Mouse (Mus musculus): ENCODE measurements around the gene Sphk2.

The Sphk2 gene

DNA sequence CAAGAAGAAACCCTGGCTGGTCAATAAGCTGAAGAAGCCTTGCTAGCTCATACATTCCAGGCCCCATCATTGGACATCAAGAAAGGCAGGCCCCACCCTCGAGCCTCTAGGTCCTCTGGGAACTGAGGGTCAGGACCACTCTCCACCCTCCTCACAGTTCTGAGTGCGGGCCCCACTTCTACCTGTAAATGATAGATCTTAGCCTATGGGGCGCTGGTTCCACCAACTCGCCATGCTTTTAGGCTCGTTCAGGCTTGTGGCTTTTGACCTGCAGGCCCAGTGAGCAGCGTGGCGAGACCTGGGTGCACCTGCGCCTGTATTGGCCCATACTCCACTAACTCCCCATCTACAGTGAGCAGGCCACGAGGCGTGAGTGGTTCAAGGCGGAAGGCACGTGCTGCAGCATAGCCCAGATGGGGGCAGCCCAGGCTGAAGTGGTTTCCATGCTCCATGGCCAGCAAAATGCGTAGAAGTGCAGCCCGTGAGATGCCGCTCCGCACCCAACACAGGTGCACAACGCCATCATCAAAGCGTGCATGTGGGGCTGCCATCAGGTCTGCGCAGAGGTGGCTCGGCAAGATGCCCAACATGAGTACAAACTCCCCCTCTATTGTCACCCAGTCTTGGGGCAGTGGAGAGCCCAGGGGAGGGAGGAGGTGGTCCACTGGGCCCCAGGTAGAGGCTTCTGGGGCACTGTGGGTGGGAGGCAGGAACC, 7.2 kb downstream of the Sphk2 start:
- in situ Hi-C loops (cut with MseI, MboI), result no loop called here

DNA sequence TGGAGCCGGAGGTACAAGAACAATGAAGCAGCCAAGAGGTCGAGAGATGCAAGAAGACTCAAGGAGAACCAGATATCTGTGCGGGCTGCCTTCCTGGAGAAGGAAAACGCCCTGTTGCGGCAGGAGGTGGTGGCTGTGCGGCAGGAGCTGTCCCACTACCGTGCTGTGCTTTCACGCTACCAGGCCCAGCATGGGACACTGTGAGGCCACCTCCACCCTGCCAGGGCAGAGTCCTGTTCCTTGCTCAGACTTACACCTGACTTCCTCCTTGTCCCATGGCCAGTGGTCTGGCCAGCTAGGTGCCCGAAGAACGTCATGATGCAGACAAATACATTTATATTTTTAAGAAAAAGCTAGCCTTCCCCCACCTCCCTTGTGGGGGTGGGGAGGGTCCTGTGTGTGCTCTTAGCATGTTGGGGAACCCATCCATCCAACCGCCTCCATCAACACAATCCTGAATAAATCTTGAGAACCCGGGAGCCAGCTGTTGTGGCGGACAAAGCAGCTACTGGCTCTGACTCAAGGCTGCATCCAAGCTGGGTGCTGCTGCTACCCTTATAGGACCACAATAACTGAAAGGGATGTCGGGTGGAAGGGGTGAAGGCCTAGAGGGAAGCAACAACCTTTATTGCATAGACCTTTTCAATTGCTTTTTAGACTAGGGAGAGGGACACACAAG, 8.0 kb downstream of the Sphk2 start:
- in situ Hi-C loops (cut with MseI, MboI), result no loop called here

DNA sequence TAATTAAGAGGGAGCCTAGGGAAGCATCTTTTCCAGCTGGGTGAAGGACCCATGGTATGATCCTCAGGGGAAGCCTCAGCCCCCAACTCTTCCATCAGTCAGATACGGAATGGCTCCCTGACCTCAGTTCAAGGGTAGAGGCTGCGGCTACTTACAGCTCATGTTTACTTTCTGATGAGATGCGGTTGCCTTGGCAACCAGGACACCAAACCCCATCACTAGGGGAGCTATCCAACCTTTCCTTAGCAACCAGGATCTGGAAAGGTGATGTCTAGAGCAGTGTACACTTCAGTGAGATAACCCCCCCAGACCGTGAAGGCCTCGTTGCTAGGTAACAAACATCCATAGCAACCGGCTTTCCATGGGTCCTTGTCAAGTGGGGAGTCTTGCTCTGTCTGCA, 8.8 kb downstream of the Sphk2 start:
- in situ Hi-C loops (cut with MseI, MboI), result no loop called here

DNA sequence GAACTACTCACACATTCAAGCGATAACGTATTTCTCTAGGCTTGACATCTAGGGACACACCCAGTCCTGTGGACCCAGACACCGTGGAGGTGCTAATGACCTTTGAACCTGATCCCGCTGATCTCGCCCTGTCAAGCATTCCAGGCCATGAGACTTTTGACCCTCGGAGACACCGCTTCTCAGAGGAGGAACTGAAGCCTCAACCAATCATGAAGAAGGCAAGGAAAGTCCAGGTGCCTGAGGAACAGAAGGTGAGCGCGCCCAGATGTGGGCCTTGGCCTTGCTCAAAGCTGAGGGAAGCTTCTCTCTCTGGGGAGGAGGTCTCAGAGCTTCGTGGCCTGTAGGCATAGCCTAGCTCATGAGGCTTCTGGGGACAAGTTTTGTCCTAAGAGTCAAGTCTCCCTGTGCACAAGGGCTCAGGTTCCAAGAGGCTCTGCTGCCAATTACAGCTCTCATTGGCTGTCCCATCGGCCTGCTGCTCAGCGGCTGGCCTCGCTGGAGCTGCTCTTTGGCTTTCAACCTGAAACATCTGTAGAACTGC, 9.5 kb downstream of the Sphk2 start:
- in situ Hi-C loops (cut with MseI, MboI), result no loop called here

DNA sequence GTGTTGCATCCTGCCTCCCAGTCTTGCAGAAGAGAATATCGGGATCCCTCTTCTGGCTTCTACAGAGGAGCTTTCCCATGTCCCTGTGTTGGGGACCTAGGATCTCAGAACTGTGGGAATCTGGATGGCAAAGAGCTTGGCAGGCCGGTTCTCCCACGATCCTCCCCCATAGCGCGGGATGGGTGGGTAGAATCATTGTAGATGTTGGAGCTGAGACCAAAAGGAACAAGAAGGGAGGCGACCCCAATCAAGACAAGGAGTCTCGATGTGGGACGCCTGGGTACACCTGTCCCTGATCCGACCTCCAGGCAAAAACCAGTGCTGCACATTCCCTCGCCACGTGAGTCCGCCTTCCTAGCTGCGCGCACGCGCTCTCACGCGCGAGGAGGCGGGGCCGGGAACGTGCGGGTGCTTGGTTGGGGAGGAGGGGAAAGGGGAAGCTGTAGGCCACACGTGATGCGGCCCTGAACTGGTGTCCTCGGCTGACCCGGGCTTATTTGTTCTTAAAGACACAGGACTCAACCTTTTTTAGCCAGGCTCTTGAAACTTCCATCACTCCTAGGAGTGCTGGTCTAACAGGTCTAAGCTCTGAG, 10.3 kb downstream of the Sphk2 start:
- in situ Hi-C loops (cut with MseI, MboI), result no loop called here

DNA sequence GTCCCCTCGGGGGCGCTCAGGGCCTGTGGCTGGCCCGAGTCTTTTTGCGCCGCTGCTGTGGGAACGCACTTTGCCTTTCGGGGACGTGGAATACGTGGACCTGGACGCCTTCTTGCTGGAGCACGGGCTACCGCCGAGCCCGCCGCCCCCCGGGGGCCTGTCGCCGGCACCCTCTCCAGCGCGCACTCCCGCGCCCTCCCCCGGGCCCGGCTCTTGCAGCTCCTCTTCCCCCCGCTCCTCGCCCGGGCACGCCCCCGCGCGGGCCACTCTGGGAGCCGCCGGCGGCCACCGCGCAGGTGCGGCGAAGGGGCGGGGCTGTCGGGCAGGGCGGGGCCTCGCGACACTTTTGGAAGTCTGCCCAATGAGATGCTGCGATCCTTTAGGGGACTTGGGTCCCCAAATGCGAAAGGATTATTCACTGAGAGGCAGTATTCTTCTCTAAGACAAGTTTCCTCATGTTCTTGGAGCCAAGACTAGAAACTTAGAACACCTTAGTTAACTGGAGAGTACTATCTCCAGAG, 11.0 kb downstream of the Sphk2 start:
- in situ Hi-C loops (cut with MseI, MboI), result no loop called here

DNA sequence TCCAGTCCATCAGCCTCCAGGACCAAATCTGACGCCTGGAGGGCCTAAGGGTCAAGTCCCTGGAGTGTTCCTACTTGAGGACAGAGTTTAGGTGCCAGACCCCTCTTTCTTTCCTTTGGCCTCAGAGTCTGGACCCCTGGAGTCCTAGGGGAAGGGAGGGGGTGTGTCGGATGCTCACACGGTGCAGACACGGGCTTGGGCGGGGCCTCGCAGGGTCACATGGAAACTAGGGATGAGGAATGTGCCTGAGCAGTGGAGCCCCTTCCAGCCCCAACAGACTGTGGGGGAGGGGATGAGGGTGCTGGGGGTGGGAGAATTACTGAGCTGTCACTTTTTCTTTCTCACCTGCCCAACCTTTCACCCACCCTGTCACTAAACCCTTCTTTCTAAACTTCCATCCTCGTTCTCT, 11.9 kb downstream of the Sphk2 start:
- in situ Hi-C loops (cut with MseI, MboI), result no loop called here

DNA sequence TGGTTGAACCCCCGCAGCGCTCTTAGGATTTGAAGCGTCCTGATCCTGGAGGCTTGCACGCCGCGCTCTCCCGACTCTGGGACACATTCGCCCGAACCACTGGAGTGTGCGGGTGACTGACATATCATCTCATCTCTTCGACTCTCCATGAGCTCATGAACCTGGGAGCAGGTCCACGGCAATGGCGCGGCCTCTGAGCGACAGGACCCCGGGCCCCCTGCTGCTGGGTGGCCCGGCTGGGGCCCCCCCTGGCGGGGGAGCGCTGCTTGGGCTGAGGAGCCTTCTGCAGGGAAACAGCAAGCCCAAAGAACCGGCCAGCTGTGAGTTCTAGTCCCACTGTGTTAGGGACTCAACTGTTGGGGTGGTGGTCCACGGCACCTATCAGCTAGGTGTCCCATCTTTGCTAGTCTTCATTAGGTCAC, 12.3 kb downstream of the Sphk2 start:
- in situ Hi-C loops (cut with MseI, MboI), result no loop called here

DNA sequence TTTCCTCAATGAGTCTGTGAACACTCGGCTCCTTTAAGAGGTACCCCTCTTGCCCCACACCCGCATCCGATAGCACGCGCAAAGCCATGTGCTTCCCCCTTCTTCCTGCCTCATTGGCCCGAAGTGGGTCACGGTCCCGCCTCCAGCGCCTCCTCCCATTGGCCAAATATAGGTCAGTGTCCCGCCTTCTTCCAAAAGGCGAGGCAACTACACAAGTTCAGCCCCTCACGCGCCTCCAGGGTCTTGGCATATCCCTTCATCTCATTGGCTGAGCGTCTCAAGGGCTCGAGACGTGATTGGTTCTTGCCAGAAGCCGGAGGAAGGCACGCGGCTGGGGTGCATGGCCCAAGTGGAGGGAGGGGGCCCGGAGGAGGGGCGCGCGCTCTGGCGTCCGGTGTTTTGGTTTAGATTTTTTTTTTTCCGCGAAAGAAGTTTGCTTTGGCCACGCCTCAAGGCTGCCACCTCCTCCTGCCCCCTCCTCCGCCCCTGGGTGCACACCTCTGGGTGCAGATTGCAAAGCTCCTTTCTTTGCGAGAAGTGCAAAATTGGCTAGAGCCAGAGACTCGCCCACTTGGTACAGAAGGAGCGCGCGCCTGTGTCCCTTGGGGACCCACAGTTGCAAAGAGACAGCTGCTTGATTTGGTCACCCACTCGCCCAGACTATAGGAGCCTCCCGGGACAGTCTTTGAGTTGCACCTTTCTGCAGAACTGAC, 12.9 kb downstream of the Sphk2 start, which contains the start of gene Dbp:
Gene Dbp, plus strand, starts transcription at position 359 of the 713 bp plus-strand sequence.
- in situ Hi-C loops (cut with MseI, MboI), result no loop called here

DNA sequence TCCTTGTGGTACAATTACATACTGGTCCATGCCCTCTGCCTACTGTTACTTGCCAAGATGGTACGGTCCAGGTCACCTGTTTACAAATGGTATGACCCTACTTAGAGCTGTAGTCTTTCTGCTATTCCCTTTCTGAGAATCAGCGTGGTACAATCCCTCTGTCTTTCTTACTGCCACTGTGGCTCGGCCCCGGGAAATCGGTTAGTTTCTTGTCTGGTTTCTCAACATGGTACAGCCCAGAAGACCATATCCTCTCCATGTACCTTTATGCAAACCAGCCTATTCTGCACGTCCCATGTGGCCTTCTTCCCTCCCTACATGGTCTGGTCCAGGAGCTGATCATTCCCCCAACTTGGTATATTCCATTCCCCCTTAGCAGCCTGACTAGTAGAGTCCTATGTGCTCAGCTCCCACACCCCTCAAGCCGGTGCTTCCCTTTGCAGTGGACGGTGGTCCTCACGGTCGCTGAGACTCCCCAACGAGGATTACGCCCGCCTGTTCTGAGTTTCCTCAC, 13.7 kb downstream of the Sphk2 start:
- in situ Hi-C loops (cut with MseI, MboI), result no loop called here

DNA sequence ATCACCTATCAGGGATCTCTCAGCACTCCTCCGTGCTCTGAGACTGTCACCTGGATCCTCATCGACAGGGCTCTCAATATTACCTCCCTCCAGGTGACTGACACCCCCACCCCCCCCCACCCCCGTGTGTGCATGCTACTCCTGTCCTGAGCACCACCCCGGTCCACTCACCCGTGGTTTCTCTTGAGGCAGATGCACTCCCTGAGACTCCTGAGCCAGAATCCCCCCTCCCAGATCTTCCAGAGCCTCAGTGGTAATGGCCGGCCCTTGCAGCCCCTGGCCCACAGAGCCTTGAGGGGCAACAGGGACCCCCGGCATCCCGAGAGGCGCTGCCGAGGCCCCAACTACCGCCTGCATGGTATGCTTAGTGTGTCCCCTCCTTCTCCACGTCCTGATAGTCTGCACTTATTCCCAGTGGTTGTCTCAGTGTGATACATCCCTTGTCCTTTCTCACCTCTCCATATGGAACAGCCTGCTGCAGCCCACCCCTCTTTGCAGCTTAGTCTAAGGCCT, 14.2 kb downstream of the Sphk2 start:
- in situ Hi-C loops (cut with MseI, MboI), result no loop called here

DNA sequence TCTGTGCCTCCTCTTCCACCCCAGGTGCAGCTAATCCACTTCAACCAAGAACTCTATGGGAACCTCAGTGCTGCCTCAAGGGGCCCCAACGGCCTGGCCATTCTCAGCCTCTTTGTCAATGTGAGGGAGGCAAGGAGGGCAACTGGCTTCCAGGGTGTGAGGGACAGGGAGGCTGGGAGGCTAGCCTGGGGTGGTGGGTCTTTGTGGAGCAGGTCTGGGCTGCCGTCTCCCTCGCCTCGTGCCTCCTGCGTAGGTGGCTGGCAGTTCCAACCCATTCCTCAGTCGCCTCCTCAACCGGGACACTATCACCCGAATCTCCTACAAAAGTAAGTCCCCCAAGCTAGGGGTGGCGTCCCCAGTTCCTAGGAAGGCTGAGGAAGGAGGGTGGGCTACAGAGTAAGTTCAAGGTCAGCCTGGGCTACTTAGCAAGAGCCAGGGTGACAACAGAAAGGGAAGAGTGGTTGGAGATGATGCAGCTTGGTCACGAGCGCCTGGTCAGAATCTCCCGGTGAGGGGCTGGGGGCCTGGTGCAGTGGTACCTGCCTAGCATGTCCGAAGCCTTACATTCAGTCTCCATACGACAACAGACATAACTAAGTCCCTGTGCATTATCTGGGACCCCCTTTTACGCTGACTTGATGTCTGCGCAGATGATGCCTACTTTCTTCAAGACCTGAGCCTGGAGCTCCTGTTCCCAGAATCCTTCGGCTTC, 14.8 kb downstream of the Sphk2 start:
- in situ Hi-C loops (cut with MseI, MboI), result no loop called here

DNA sequence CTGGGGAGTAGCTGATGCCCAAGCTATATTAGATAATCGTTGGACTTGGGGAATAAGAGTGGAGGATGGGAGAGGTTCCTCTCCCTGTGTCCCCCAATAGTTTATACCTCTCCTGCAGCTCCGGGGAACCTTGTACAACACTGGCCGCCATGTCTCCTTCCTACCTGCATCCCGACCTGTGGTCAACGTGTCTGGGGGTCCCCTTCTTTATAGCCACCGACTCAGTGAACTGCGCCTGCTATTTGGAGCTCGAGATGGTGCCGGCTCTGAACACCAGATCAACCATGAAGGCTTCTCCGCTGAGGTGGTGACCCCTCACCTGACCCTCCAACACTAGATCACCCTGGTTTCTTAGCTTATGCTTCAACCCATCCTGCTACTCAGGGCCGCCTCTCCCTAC, 15.5 kb downstream of the Sphk2 start:
- in situ Hi-C loops (cut with MseI, MboI), result no loop called here

DNA sequence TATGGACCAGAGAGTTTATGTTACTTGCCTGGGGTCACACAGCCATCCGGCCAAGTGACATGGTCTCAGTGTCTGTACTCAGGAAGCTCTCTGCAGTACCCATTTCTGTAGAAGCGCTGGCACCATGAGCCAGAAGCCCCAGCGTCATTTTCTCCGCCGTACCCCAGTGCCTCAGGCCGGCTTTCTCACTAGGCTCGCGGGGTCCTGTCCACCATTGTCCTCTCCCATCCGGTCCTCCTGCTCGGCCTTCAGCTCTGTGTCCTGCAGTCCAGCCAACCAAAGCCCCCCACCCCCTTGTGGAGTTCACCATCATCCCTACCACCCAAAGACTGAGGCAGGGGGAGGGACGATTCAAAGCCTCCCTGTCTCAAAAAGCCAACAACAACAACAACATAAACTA, 16.2 kb downstream of the Sphk2 start:
- in situ Hi-C loops (cut with MseI, MboI), result no loop called here

DNA sequence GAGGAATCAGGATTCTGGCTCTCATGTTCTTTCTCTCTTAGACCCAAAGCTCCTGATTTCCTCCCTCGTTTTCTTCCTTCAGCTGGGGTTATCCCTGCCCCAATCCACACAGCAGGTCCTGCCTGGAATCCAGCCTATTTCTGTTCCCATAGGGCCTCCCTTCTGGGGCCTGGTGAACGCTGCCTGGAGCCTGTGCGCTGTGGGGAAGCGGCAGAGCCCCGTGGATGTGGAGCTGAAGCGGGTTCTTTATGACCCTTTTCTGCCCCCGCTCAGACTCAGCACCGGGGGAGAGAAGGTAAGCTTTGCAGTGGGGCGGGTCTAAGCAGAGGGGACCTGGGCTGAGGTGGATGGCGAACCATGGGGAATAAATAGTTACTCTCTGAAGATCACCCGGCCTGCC, 16.7 kb downstream of the Sphk2 start:
- in situ Hi-C loops (cut with MseI, MboI), result no loop called here

DNA sequence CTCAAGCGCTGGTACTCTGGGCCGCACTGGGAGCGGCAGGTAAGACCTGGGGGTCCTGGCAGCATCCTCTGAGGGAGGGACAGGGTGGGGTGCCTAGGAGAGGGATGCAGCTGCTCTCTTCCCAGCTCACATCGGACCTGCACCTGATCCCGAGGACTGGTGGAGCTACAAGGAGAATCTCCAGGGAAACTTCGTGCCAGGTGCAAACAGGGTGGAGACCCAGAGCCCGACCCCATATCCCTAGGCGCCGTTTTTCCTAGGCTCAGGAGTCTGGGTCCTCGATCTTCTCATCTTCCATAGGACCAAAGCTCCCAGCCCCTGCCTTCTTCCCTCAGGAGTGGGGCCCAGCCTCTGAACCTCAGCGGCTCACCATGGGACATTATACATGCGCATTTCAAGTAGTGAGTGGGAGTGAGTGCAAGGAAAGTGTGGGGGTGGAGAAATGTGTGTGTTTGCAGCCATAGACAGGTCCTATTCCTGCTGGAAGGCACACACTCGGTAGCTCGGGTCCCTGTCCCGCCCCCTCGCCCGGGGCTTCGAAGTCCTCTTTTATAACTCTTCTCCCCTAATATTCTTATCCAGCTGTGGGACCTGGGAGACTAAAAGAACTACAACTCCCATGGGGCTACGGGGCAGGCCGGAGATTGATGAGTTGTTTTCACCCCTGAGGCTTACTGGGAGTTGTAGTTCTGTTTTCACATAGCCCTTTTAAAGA, 17.3 kb downstream of the Sphk2 start:
- in situ Hi-C loops (cut with MseI, MboI), result no loop called here

DNA sequence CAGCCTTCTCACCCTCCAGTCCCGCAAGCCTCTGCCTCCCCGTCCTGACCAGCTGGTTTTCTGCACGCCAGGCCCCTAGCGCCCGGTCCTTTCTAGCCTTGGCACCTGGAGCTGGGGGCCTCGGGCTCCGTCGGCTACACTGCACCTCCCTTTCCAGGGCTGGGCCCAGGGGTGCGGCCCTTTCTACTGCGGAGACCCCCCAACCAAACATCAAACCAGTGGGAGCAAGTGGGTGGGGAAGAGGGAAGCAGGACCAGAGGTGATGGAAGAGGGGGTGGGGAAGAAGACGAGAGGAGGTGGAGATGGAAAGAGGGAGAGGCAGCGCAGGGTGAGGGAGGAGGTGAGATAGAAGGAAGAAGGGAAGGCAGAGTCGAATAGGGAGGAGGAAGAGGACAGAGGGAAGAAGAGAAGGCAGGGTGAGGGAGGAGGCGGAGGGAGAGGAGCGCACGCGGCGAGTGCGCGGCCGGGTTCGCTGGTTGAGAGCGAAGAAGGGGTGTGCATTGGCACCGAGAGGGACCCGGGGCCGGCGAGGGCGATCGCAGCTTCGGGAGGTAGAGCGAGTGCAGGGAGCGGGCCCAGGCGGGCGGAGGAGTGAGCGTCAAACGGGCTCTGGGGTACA, 18.2 kb downstream of the Sphk2 start, which contains the start of gene Car11:
Gene Car11, plus strand, starts transcription at position 321 of the 619 bp plus-strand sequence.
- in situ Hi-C loops (cut with MseI, MboI), result no loop called here

DNA sequence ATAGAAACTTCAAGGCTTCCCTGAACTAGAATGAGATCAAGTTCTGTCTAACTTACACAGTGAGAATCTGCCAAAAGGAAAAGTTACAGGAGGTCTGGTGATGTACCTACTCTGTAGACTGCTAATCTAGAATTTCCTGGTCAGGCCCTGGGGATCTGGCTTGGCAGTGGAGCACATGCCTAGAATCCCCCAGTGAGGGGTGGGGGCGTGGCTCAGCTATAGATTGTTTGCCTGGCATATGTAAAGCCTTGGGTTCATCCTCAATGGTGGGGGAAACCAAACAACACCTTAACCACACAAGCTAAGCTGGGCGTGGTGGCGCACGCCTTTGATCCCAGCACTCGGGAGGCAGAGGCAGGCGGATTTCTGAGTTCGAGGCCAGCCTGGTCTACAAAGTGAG, 19.9 kb downstream of the Sphk2 start:
- in situ Hi-C loops (cut with MseI, MboI), result no loop called here

DNA sequence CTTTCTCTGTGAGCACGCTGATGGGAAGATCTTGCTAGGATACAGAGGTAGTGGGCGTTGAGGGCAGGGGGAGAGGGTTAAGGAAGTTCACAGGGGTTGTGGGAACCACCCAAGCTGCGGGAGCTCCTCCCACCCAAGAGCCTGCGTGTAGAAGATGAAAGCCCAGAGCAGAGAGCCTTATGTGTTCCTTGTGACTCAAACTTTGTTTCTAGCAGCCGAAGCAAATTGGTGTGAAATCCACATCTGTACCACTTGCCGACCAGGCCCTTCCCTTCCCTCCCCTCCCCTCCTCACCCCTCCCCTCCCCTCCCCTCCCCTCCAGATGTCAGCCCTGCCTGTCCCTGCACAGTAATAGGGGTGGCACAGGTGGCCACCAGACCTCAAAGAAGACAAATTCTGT, 22.7 kb downstream of the Sphk2 start:
- in situ Hi-C loops (cut with MseI, MboI), result no loop called here

All from mouse trophoblast stem cell (cell line).